Mouse (Mus musculus) G1E (cell line): ENCODE results near the gene Mpnd. TPM values are rescaled to one million over a fixed set of nuclear protein-coding genes. Genes with fewer than 3 reads are reported as not detected.
"Not testable (repeated sequence)": the region's sequence is repeated elsewhere in the genome, so short reads cannot be mapped to it uniquely, and the experiment has no call there.

Experiments
- ATAC-seq: 2 replicates; pipeline ENCODE4 v1.8.0; 2016; ENCODE audit warnings: mild to moderate bottlenecking; ENCODE audit not compliant: insufficient number of reproducible peaks, poor library complexity, low FRiP score, severe bottlenecking; ENCODE audit errors: extremely low read depth
- DNase-seq: peaks from one replicate; pipeline ENCODE4 v3.0.0; 2012; ENCODE audit warnings: low spot score
- H3K27me3 ChIP-seq: 2 replicates; pipeline ENCODE4 v1.6.1; 2012; ENCODE audit warnings: mild to moderate bottlenecking, low read length, inconsistent platforms; ENCODE audit not compliant: insufficient read depth
- H3K36me3 ChIP-seq: replicated peaks from 2 replicates; pipeline ENCODE3; 2012; ENCODE audit warnings: mild to moderate bottlenecking, inconsistent platforms
- H3K4me1 ChIP-seq: 2 replicates; pipeline ENCODE4 v1.6.1; 2012; ENCODE audit warnings: low read depth, low read length, inconsistent platforms, mixed read lengths; ENCODE audit not compliant: insufficient read depth
- H3K4me3 ChIP-seq: 2 replicates; pipeline ENCODE4 v1.5.1; 2012; ENCODE audit warnings: low read depth, mild to moderate bottlenecking, inconsistent platforms, low read length, moderate library complexity, mixed read lengths
- H3K9me3 ChIP-seq: replicated peaks from 2 replicates; pipeline ENCODE4 v1.6.1; 2012; ENCODE audit warnings: inconsistent platforms
- CTCF ChIP-seq: IDR thresholded peaks from 2 replicates; pipeline ENCODE4 v1.5.1; 2012; ENCODE audit warnings: low read depth, low read length, inconsistent platforms, mixed read lengths
- GATA1 ChIP-seq: IDR thresholded peaks from 2 replicates; pipeline ENCODE4 v1.6.1; 2012; ENCODE audit warnings: borderline replicate concordance, low read length, inconsistent platforms, mixed read lengths
- GATA2 ChIP-seq: IDR thresholded peaks from 2 replicates; pipeline ENCODE4 v1.6.1; 2012; ENCODE audit warnings: low read depth, low read length, inconsistent platforms, borderline replicate concordance
- POLR2AphosphoS5 ChIP-seq: IDR thresholded peaks from 2 replicates; pipeline ENCODE4 v1.6.1; 2012; ENCODE audit warnings: low read depth, low read length, inconsistent platforms; ENCODE audit not compliant: insufficient replicate concordance
- TAL1 ChIP-seq: conservative IDR thresholded peaks from 2 replicates; pipeline ENCODE4 v1.6.1; 2012; ENCODE audit warnings: low read depth, low read length, inconsistent platforms, mixed read lengths
- polyA plus RNA-seq: library from polyadenylated mRNA; stranded (reverse); fragments of >175 nt; gene quantifications from 2 replicates; pipeline ENCODE4 v1.2.3, GENCODE M21; 2012
- total RNA-seq, 2 experiments: library from RNA; stranded (forward) in 1 of 2; stranded (reverse) in 1 of 2; fragments of 200-1000 nt in 1 of 2; fragments of >200 nt in 1 of 2; fragmentation: Nextera tagmentation in 1 of 2; gene quantifications; 2 replicates each; pipeline ENCODE4 v1.2.3; 2014 to 2017

Mpnd gene
- total and polyA plus RNA-seq, 3 experiments: 11.2 to 46.2 (median 39.1) TPM

DNA sequence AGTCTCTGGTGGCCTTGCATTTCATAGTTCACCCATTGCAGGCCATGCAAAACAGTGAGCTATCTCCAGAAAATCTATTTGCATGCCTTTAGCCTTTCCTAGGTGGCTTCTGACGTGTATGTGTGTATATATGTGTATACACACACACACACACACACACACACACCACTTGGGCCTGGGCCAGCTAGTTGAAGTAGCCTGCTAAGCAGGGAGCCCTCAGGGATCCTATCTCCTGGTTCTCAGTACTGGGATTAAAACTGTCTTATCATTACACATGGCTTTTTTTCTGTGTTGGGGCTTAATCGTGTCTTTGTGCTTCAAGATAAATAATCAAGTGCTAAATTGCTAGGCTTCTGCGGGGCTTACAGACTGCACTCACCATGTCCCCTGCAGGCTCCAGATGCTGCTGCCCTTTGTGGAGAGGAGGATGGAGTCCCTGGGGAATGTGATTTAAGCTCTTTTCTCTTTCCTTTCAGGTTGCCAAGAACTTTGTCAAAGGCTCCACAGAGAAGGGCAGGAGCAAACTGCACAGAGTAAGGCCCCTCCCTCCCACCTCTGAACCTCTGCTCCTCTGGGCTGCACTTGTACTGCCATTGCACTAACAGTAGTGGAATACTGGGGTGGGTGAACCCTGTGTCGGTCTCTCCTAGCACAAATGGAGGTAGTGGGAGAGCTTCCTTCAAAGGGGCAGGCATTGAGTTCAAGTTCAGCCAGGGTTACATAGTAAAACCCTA lies 50.6 kb downstream of the Mpnd start:
- no peaks in the 10 kb centered on the region for H3K9me3 ChIP-seq
- H3K4me3 ChIP-seq: no peak overlapping the region
- peaks cover 33% of the 10 kb centered on the region for H3K4me1 ChIP-seq
- ATAC-seq: no peak
- H3K27me3 ChIP-seq: no peaks in the 10 kb centered on the region
- DNase-seq: no peak
- H3K36me3 ChIP-seq: peaks cover 96% of the 10 kb centered on the region
- TF ChIP-seq TAL1: no peak
- no peak for TF ChIP-seq GATA1
- no peak for TF ChIP-seq GATA2
- no peak for TF ChIP-seq POLR2AphosphoS5
- no peak for TF ChIP-seq CTCF

DNA sequence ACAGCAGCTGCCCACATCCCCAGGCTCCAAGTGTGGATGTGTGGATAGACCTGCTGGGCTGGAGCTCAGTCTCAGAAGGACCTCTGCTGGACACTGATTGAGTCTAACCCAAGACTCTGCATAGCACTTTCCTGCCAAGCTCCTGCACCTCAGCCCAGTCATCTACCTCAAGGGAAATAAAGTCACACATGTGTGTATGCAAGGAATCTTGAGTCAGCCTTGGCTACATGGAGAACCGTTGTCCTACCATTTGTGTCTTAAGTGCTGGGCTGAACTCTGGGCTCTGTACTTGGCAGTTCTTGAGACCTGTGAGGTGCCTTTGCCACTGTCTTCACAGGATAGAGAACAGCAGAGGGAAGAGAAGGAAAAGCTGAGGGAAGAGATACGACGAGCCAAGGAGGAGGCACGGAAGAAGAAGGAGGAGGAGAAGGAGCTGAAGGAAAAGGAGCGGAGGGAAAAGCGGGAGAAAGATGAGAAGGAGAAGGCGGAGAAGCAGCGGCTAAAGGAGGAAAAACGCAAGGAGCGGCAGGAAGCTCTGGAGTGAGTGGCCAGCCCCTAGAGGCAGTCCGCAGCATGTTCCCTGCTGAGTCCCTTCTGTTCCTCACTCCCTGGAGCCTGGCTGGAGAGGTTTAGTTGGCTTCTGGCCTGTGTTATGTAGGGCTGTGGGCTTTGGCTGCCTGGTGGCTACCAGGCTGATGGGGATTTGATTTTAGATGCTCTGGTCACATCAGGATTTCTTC lies 52.0 kb downstream of the Mpnd start:
- Histone ChIP-seq H3K36me3 (peaks cover 96% of the 10 kb centered on the region), H3K4me3 (no peak overlapping the region), H3K27me3 (no peaks in the 10 kb centered on the region), H3K9me3 (no peaks in the 10 kb centered on the region), H3K4me1 (peaks cover 24% of the 10 kb centered on the region)
- TF ChIP-seq POLR2AphosphoS5 (no peak), CTCF (no peak), GATA2 (no peak), TAL1 (no peak), GATA1 (no peak)
- no peak for DNase-seq
- no peak for ATAC-seq

GRCm38 (mm10) chr17:56062081-56062480 lies 56.6 kb downstream of the Mpnd start:
- peaks cover 100% of the 10 kb centered on the region for H3K36me3 ChIP-seq
- H3K4me3 ChIP-seq: no peak overlapping the region
- DNase-seq (no peak), ATAC-seq (no peak)
- no peaks in the 10 kb centered on the region for H3K9me3 ChIP-seq
- H3K4me1 ChIP-seq: peaks cover 11% of the 10 kb centered on the region
- TF ChIP-seq TAL1 (no peak), GATA2 (no peak), GATA1 (no peak), POLR2AphosphoS5 (no peak), CTCF (no peak)
- no peaks in the 10 kb centered on the region for H3K27me3 ChIP-seq

DNA sequence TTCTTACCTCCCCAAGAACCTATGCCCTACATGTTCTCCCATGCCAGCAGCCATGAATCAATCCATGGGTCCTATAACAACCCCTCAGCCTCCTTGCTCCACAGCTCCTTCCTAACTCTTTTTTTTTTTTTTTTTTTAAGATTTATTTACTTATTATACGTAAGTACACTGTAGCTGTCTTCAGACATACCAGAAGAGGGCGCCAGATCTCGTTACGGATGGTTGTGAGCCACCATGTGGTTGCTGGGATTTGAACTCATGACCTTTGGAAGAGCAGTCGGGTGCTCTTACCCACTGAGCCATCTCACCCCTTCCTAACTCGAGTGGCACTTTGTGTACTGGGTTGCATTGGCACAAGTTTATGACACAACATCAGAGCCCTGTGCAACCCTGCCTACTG lies 60.2 kb downstream of the Mpnd start:
- H3K36me3 ChIP-seq: peaks cover 100% of the 10 kb centered on the region
- peaks cover 14% of the 10 kb centered on the region for H3K4me1 ChIP-seq
- not testable (repeated sequence) for ATAC-seq, H3K27me3 ChIP-seq, H3K4me3 ChIP-seq, H3K9me3 ChIP-seq, DNase-seq

Other genes starting within 250 kb of the Mpnd start
- gene Zfp119a, start 126.8 kb upstream of the Mpnd start, total RNA-seq (2014; fragmentation: Nextera tagmentation): 7.7 and 10.0 TPM in 2 replicates
- 8.4 TPM in 2 replicates for gene Zfp119a, start 126.8 kb upstream of the Mpnd start, total RNA-seq (2017)
- gene Zfp119a, start 126.8 kb upstream of the Mpnd start, polyA plus RNA-seq: 0.09 and 0.26 TPM in 2 replicates
- 14.7 and 21.5 TPM in 2 replicates for gene Zfp959, start 113.6 kb upstream of the Mpnd start, total RNA-seq (2014; fragmentation: Nextera tagmentation)
- gene Zfp959, start 113.6 kb upstream of the Mpnd start, total RNA-seq (2017): 17.8 and 19.9 TPM in 2 replicates
- gene Zfp959, start 113.6 kb upstream of the Mpnd start, polyA plus RNA-seq: 1.2 and 1.3 TPM in 2 replicates
- gene Zfp119b, start 56.2 kb upstream of the Mpnd start, total RNA-seq (2014; fragmentation: Nextera tagmentation): 2.2 and 4.2 TPM in 2 replicates
- 7.8 and 10.0 TPM in 2 replicates for gene Zfp119b, start 56.2 kb upstream of the Mpnd start, total RNA-seq (2017)
- 0.22 and 0.39 TPM in 2 replicates for gene Zfp119b, start 56.2 kb upstream of the Mpnd start, polyA plus RNA-seq
- 0.63 and 0.98 TPM in 2 replicates for gene Ebi3, start 53.1 kb upstream of the Mpnd start, total RNA-seq (2014; fragmentation: Nextera tagmentation)
- 1.6 and 2.0 TPM in 2 replicates for gene Ebi3, start 53.1 kb upstream of the Mpnd start, total RNA-seq (2017)
- gene Ebi3, start 53.1 kb upstream of the Mpnd start, polyA plus RNA-seq: 2.5 and 2.6 TPM in 2 replicates
- 8.3 and 12.6 TPM in 2 replicates for gene Yju2, start 46.6 kb upstream of the Mpnd start, total RNA-seq (2014; fragmentation: Nextera tagmentation)
- 16.7 and 18.1 TPM in 2 replicates for gene Yju2, start 46.6 kb upstream of the Mpnd start, total RNA-seq (2017)
- gene Yju2, start 46.6 kb upstream of the Mpnd start, polyA plus RNA-seq: 27.8 and 33.5 TPM in 2 replicates
- gene Shd, start 35.2 kb upstream of the Mpnd start, total RNA-seq (2014; fragmentation: Nextera tagmentation): not detected in 2 replicates
- gene Shd, start 35.2 kb upstream of the Mpnd start, total RNA-seq (2017): 0.58 TPM in 1 of 2 replicates, not detected in the other
- 0.33 and 0.59 TPM in 2 replicates for gene Shd, start 35.2 kb upstream of the Mpnd start, polyA plus RNA-seq
- gene Fsd1, start 19.2 kb upstream of the Mpnd start, total RNA-seq (2014; fragmentation: Nextera tagmentation): not detected in 2 replicates
- gene Fsd1, start 19.2 kb upstream of the Mpnd start, total RNA-seq (2017): 0.27 TPM in 1 of 2 replicates, not detected in the other
- gene Fsd1, start 19.2 kb upstream of the Mpnd start, polyA plus RNA-seq: not detected in 2 replicates
- not detected in 2 replicates for gene Stap2, start 127 bp upstream of the Mpnd start, total RNA-seq (2014; fragmentation: Nextera tagmentation)
- gene Stap2, start 127 bp upstream of the Mpnd start, total RNA-seq (2017): 0.27 and 0.29 TPM in 2 replicates
- gene Stap2, start 127 bp upstream of the Mpnd start, polyA plus RNA-seq: not detected in 2 replicates
- 21.6 and 24.3 TPM in 2 replicates for gene Sh3gl1, start 30.9 kb downstream of the Mpnd start, total RNA-seq (2014; fragmentation: Nextera tagmentation)
- gene Sh3gl1, start 30.9 kb downstream of the Mpnd start, total RNA-seq (2017): 28.5 and 30.1 TPM in 2 replicates
- 64.2 and 74.6 TPM in 2 replicates for gene Sh3gl1, start 30.9 kb downstream of the Mpnd start, polyA plus RNA-seq
- 31.2 and 32.9 TPM in 2 replicates for gene Chaf1a, start 34.7 kb downstream of the Mpnd start, total RNA-seq (2014; fragmentation: Nextera tagmentation)
- gene Chaf1a, start 34.7 kb downstream of the Mpnd start, total RNA-seq (2017): 29.0 and 31.3 TPM in 2 replicates
- 84.1 and 143 TPM in 2 replicates for gene Chaf1a, start 34.7 kb downstream of the Mpnd start, polyA plus RNA-seq
- gene Ubxn6, start 69.3 kb downstream of the Mpnd start, total RNA-seq (2014; fragmentation: Nextera tagmentation): 9.0 and 9.3 TPM in 2 replicates
- 17.1 and 19.1 TPM in 2 replicates for gene Ubxn6, start 69.3 kb downstream of the Mpnd start, total RNA-seq (2017)
- 21.2 and 21.4 TPM in 2 replicates for gene Ubxn6, start 69.3 kb downstream of the Mpnd start, polyA plus RNA-seq
- 31.1 and 37.6 TPM in 2 replicates for gene Hdgfl2, start 73.9 kb downstream of the Mpnd start, total RNA-seq (2014; fragmentation: Nextera tagmentation)
- 73.3 and 76.0 TPM in 2 replicates for gene Hdgfl2, start 73.9 kb downstream of the Mpnd start, total RNA-seq (2017)
- gene Hdgfl2, start 73.9 kb downstream of the Mpnd start, polyA plus RNA-seq: 174 and 201 TPM in 2 replicates
- not detected in 2 replicates for gene Plin4, start 104.1 kb downstream of the Mpnd start, total RNA-seq (2014; fragmentation: Nextera tagmentation)
- 0.05 and 0.06 TPM in 2 replicates for gene Plin4, start 104.1 kb downstream of the Mpnd start, total RNA-seq (2017)
- gene Plin4, start 104.1 kb downstream of the Mpnd start, polyA plus RNA-seq: not detected in 2 replicates
- gene Plin5, start 111.9 kb downstream of the Mpnd start, total RNA-seq (2014; fragmentation: Nextera tagmentation): not detected in 2 replicates
- gene Plin5, start 111.9 kb downstream of the Mpnd start, total RNA-seq (2017): 0.06 TPM in 1 of 2 replicates, not detected in the other
- gene Plin5, start 111.9 kb downstream of the Mpnd start, polyA plus RNA-seq: not detected in 2 replicates
- not detected in 2 replicates for gene Lrg1, start 116.3 kb downstream of the Mpnd start, total RNA-seq (2014; fragmentation: Nextera tagmentation)
- gene Lrg1, start 116.3 kb downstream of the Mpnd start, total RNA-seq (2017): not detected in 2 replicates
- gene Lrg1, start 116.3 kb downstream of the Mpnd start, polyA plus RNA-seq: 0.04 TPM in 1 of 2 replicates, not detected in the other
- 2.7 and 4.0 TPM in 2 replicates for gene Sema6b, start 134.6 kb downstream of the Mpnd start, total RNA-seq (2014; fragmentation: Nextera tagmentation)
- 3.4 and 3.6 TPM in 2 replicates for gene Sema6b, start 134.6 kb downstream of the Mpnd start, total RNA-seq (2017)
- 14.1 and 16.1 TPM in 2 replicates for gene Sema6b, start 134.6 kb downstream of the Mpnd start, polyA plus RNA-seq
- 2.0 and 2.1 TPM in 2 replicates for gene Tnfaip8l1, start 156.8 kb downstream of the Mpnd start, total RNA-seq (2014; fragmentation: Nextera tagmentation)
- 2.8 and 3.2 TPM in 2 replicates for gene Tnfaip8l1, start 156.8 kb downstream of the Mpnd start, total RNA-seq (2017)
- gene Tnfaip8l1, start 156.8 kb downstream of the Mpnd start, polyA plus RNA-seq: 1.0 and 1.1 TPM in 2 replicates
- gene Mydgf, start 178.2 kb downstream of the Mpnd start, total RNA-seq (2014; fragmentation: Nextera tagmentation): 19.9 and 22.0 TPM in 2 replicates
- gene Mydgf, start 178.2 kb downstream of the Mpnd start, total RNA-seq (2017): 32.3 and 36.2 TPM in 2 replicates
- 27.3 and 36.6 TPM in 2 replicates for gene Mydgf, start 178.2 kb downstream of the Mpnd start, polyA plus RNA-seq
- 22.4 and 26.8 TPM in 2 replicates for gene Dpp9, start 213.2 kb downstream of the Mpnd start, total RNA-seq (2014; fragmentation: Nextera tagmentation)
- gene Dpp9, start 213.2 kb downstream of the Mpnd start, total RNA-seq (2017): 13.0 and 14.4 TPM in 2 replicates
- gene Dpp9, start 213.2 kb downstream of the Mpnd start, polyA plus RNA-seq: 61.8 and 62.4 TPM in 2 replicates